Mouse (Mus musculus) cerebellum, adult 2 months (tissue): Measurements from ENCODE around the gene Sel1l3. TPM values are rescaled to one million over a fixed set of nuclear protein-coding genes. Genes with fewer than 3 reads are reported as not detected.
A peak's percentile ranks its signal among the peaks of the same experiment; 100 is the strongest.

Experiments
- DNase-seq, 2 experiments: peaks; one replicate each; pipeline ENCODE4 v3.0.0; 2021
- H3K27ac ChIP-seq: fragments of 200-500 bp; 2 replicates; pipeline ENCODE4 v1.5.1; 2012; ENCODE audit warnings: low read length, control low read depth, inconsistent platforms; ENCODE audit not compliant: insufficient read depth
- H3K27me3 ChIP-seq: fragments of 200-500 bp; 2 replicates; pipeline ENCODE4 v1.6.1; 2012; ENCODE audit warnings: inconsistent platforms, mild to moderate bottlenecking, low read length, moderate library complexity; ENCODE audit not compliant: control insufficient read depth, insufficient read depth
- H3K4me1 ChIP-seq: fragments of 200-500 bp; 2 replicates; pipeline ENCODE4 v1.6.1; 2011; ENCODE audit warnings: low read length; ENCODE audit not compliant: control insufficient read depth, insufficient read depth
- H3K4me3 ChIP-seq: fragments of 200-500 bp; replicated peaks from 2 replicates; pipeline ENCODE3; 2011; ENCODE audit warnings: mild to moderate bottlenecking, low read depth, low read length, control low read depth; ENCODE audit not compliant: insufficient read depth
- CTCF ChIP-seq: fragments of 200-500 bp; IDR thresholded peaks from 2 replicates; pipeline ENCODE4 v1.5.1; 2011; ENCODE audit warnings: low read depth, mild to moderate bottlenecking, control low read depth, low read length, moderate library complexity, borderline replicate concordance; ENCODE audit not compliant: insufficient read depth
- POLR2A ChIP-seq: fragments of 200-500 bp; IDR thresholded peaks from 2 replicates; pipeline ENCODE4 v1.6.1; 2011; ENCODE audit warnings: low read length, control low read depth, borderline replicate concordance; ENCODE audit not compliant: insufficient read depth
- WGBS: fragments of 180-500 bp; shearing (Covaris S2); methylation state at CpG from one replicate; pipeline ENCODE4 v1.1.7; 2018; 5-methylcytosine and 5-hydroxymethylcytosine counted together
- polyA plus RNA-seq: library from polyadenylated mRNA; depleted of rRNA; stranded (reverse); fragments of >200 nt; gene quantifications from 2 replicates; pipeline ENCODE4 v1.2.3, GENCODE M21; 2012

Sel1l3 gene
- polyA plus RNA-seq, 1 experiment, result 70.8 TPM

- DNase-seq, result no peak
- WGBS, result 65% methylated on average over 9 of the region's 9 CpGs
- TF ChIP-seq POLR2A (no peak), CTCF (no peak)
- Histone ChIP-seq H3K27ac (no peak overlapping the region), H3K27me3 (no peaks in the 10 kb centered on the region), H3K4me3 (no peak overlapping the region), H3K4me1 (peaks cover 22% of the 10 kb centered on the region)
Observed at GRCm38 (mm10) chr5:53108026-53108425, 105.7 kb downstream of the Sel1l3 start.

GRCm38 (mm10) chr5:53106731-53107130 lies 107.0 kb downstream of the Sel1l3 start:
- Histone ChIP-seq H3K4me1 (peaks cover 22% of the 10 kb centered on the region), H3K27ac (no peak overlapping the region), H3K27me3 (no peaks in the 10 kb centered on the region), H3K4me3 (no peak overlapping the region)
- TF ChIP-seq POLR2A (no peak), CTCF (no peak)
- no peak for DNase-seq
- 68% methylated on average over 4 of the region's 4 CpGs for WGBS

GRCm38 (mm10) chr5:53106125-53106524 lies 107.6 kb downstream of the Sel1l3 start:
- Histone ChIP-seq H3K4me1 (peaks cover 22% of the 10 kb centered on the region), H3K27ac (no peak overlapping the region), H3K27me3 (no peaks in the 10 kb centered on the region), H3K4me3 (no peak overlapping the region)
- 49% methylated on average over 4 of the region's 4 CpGs for WGBS
- no peak for DNase-seq
- TF ChIP-seq CTCF (no peak), POLR2A (no peak)

- H3K27ac ChIP-seq, result no peak overlapping the region
- peak; percentile 76 to 80 for DNase-seq
- TF ChIP-seq POLR2A, result no peak
- TF ChIP-seq CTCF, result peak; percentile 65
- peaks cover 22% of the 10 kb centered on the region for H3K4me1 ChIP-seq
- WGBS, result 35% methylated on average over 8 of the region's 8 CpGs
- H3K27me3 ChIP-seq, result no peaks in the 10 kb centered on the region
- H3K4me3 ChIP-seq, result no peak overlapping the region
Observed at GRCm38 (mm10) chr5:53105716-53106115, 108.0 kb downstream of the Sel1l3 start.

GRCm38 (mm10) chr5:53104177-53104855 lies 109.4 kb downstream of the Sel1l3 start:
- 52% methylated on average over 13 of the region's 13 CpGs for WGBS
- H3K27ac ChIP-seq, result peak overlapping the region; percentile 58; the same call in 1 of the 2 replicates
- no peak overlapping the region for H3K4me3 ChIP-seq
- DNase-seq, result peak; percentile 40 to 43
- H3K4me1 ChIP-seq, result peaks cover 19% of the 10 kb centered on the region
- no peaks in the 10 kb centered on the region for H3K27me3 ChIP-seq
- TF ChIP-seq CTCF, result no peak

GRCm38 (mm10) chr5:53101848-53102473 lies 111.8 kb downstream of the Sel1l3 start:
- Histone ChIP-seq H3K4me3 (no peak overlapping the region), H3K27me3 (no peaks in the 10 kb centered on the region), H3K27ac (no peak overlapping the region), H3K4me1 (peaks cover 19% of the 10 kb centered on the region)
- no peak for TF ChIP-seq POLR2A
- TF ChIP-seq CTCF, result no peak
- DNase-seq, result no peak
- WGBS, result 60% methylated on average over 12 of the region's 12 CpGs

GRCm38 (mm10) chr5:53091331-53091730 lies 122.4 kb downstream of the Sel1l3 start:
- TF ChIP-seq POLR2A (no peak), CTCF (no peak)
- 79% methylated on average over 3 of the region's 3 CpGs for WGBS

GRCm38 (mm10) chr5:53087452-53087851 lies 126.3 kb downstream of the Sel1l3 start:
- H3K4me3 ChIP-seq, result no peak overlapping the region
- no peak overlapping the region for H3K27ac ChIP-seq
- WGBS, result 92% methylated on average over 7 of the region's 7 CpGs
- no peaks in the 10 kb centered on the region; the same call in 1 of the 2 replicates for H3K27me3 ChIP-seq
- no peak for TF ChIP-seq CTCF
- no peak for TF ChIP-seq POLR2A
- DNase-seq, result no peak
- H3K4me1 ChIP-seq, result no peaks in the 10 kb centered on the region

More at GRCm38 (mm10) chr5:53091331-53091730, 122.4 kb downstream of the Sel1l3 start:
- Histone ChIP-seq H3K4me1 (no peaks in the 10 kb centered on the region), H3K4me3 (no peak overlapping the region), H3K27me3 (no peaks in the 10 kb centered on the region; the same call in 1 of the 2 replicates), H3K27ac (no peak overlapping the region)
- no peak for DNase-seq
